Comparison of ENCODE assay signal across 24 mouse cellular contexts in genomic region chr1:193477298-193477697, GRCm38 (mm10).
DNase-seq lines count a peak whose midpoint lies in the region; ATAC-seq and TF ChIP-seq lines count a peak whose summit lies in the region.
"Had no signal": no experiment of that assay in that cellular context is flagged by ENCODE, and none has a peak within 500 bp of the region (broad histone marks: within the 10 kb centered on the region; RNA-seq: fewer than 3 reads in every experiment).

No protein-coding gene starts in this region.

- no peaks in the 10 kb centered on the region for H3K4me1 ChIP-seq in testis, adult 2 months (ENCODE audit: control insufficient read depth, insufficient read depth, low read length)
- H3K4me1 ChIP-seq in ES-Bruce4 (ENCODE audit: control insufficient read depth, insufficient read depth, low read length), result peaks cover 3% of the 10 kb centered on the region
- H3K4me1 ChIP-seq in limb, embryonic 12.5 days (replicated peaks), result peaks cover 20% of the 10 kb centered on the region
- H3K4me1 ChIP-seq: embryonic facial prominence, embryonic 12.5 days; forebrain, embryonic 13.5 days; forebrain, embryonic 15.5 days had no signal

- peak; percentile 71; the same call in 1 of the 2 replicates for TF ChIP-seq EP300 in ES-Bruce4 (IDR thresholded peaks at IDR 0.05; ENCODE audit: insufficient read depth, low read depth, low read length)

- 36% methylated on average over 1 of the region's 1 CpGs for WGBS in limb, embryonic 12.5 days

- 0 out of 2 replicates have a peak, but pooled peaks have one; percentile 26 for ATAC-seq in limb, embryonic 12.5 days (ENCODE audit: insufficient number of reproducible peaks, insufficient read depth, low FRiP score, low TSS enrichment, low read depth)
- ATAC-seq: activated CD4-positive, CD25-positive, alpha-beta regulatory T cell, adult 4 months; CD4-positive, CD25-positive, alpha-beta regulatory T cell, adult 4 months; forebrain, embryonic 13.5 days; forebrain, embryonic 15.5 days; forebrain, postnatal 0 days; Patski had no signal

- H3K4me3 ChIP-seq in testis, adult 2 months (ENCODE audit: control insufficient read depth, low read depth, low read length), result no peak overlapping the region
- no peak overlapping the region for H3K4me3 ChIP-seq in ES-Bruce4 (ENCODE audit: low read depth, low read length)
- H3K4me3 ChIP-seq in limb, embryonic 12.5 days (replicated peaks), result no peak overlapping the region
- H3K4me3 ChIP-seq: embryonic facial prominence, embryonic 10.5 days; embryonic facial prominence, embryonic 12.5 days; forebrain, embryonic 13.5 days; forebrain, embryonic 15.5 days had no signal

- no peaks in the 10 kb centered on the region for H3K9me3 ChIP-seq in ES-Bruce4 (replicated peaks; ENCODE audit: control insufficient read depth, insufficient read depth, low read length, poor library complexity, severe bottlenecking)
- 0 out of 2 replicates have a peak, but pooled peaks cover 5% of the 10 kb centered on the region for H3K9me3 ChIP-seq in limb, embryonic 12.5 days
- H3K9me3 ChIP-seq: embryonic facial prominence, embryonic 10.5 days; embryonic facial prominence, embryonic 12.5 days; forebrain, embryonic 13.5 days; forebrain, embryonic 15.5 days; G1E had no signal

- no peak for TF ChIP-seq CTCF in testis, adult 2 months (IDR thresholded peaks at IDR 0.05; ENCODE audit: control insufficient read depth, insufficient read depth, insufficient replicate concordance, low read depth, low read length)
- no peak for TF ChIP-seq CTCF in ES-Bruce4 (IDR thresholded peaks at IDR 0.05; ENCODE audit: low read depth, low read length)

- no peak overlapping the region for H3K27ac ChIP-seq in testis, adult 2 months (ENCODE audit: control insufficient read depth, insufficient read depth, low read depth, low read length)
- H3K27ac ChIP-seq in ES-Bruce4 (ENCODE audit: insufficient read depth, low read length), result no peak overlapping the region
- H3K27ac ChIP-seq in limb, embryonic 12.5 days, result peak overlapping the region; percentile 35; the same call in 1 of the 2 replicates
- H3K27ac ChIP-seq: embryonic facial prominence, embryonic 10.5 days; embryonic facial prominence, embryonic 12.5 days; forebrain, embryonic 13.5 days; forebrain, embryonic 15.5 days had no signal

- DNase-seq in testis, postnatal 10 days (ENCODE audit: low spot score), result no peak
- DNase-seq in kidney, adult 18-20 months, result no peak
- no peak for DNase-seq in gastrocnemius, adult 8-10 months (ENCODE audit: low spot score in 2 of 2)
- DNase-seq in spleen, postnatal 10 days (ENCODE audit: low spot score in 2 of 2), result no peak
- DNase-seq: adrenal gland, adult 8-10 months; adrenal gland, postnatal 14 days; adrenal gland, postnatal 36 days; cerebellum, adult 11-12 months; cerebellum, adult 2 months; cerebellum, adult 9-10 months; cerebellum, postnatal 10 days; cerebellum, postnatal 25 days; forebrain, postnatal 0 days had no signal

- peak; percentile 56; the same call in 1 of the 2 replicates for TF ChIP-seq POLR2A in testis, adult 2 months (IDR thresholded peaks at IDR 0.05; ENCODE audit: control insufficient read depth, low read depth, low read length)
- no peak for TF ChIP-seq POLR2A in ES-Bruce4 (IDR thresholded peaks at IDR 0.05; ENCODE audit: insufficient read depth, low read length)

- no peak overlapping the region for H3K4me2 ChIP-seq in limb, embryonic 12.5 days
- H3K4me2 ChIP-seq: embryonic facial prominence, embryonic 12.5 days; forebrain, embryonic 13.5 days; forebrain, embryonic 15.5 days had no signal

- no peaks in the 10 kb centered on the region for H3K36me3 ChIP-seq in testis, adult 2 months (ENCODE audit: control insufficient read depth, insufficient read depth, low read length)
- H3K36me3 ChIP-seq in ES-Bruce4 (ENCODE audit: control insufficient read depth, insufficient read depth, low read length, poor library complexity, severe bottlenecking), result no peaks in the 10 kb centered on the region
- H3K36me3 ChIP-seq in limb, embryonic 12.5 days, result no peaks in the 10 kb centered on the region
- H3K36me3 ChIP-seq: embryonic facial prominence, embryonic 10.5 days; embryonic facial prominence, embryonic 12.5 days; forebrain, embryonic 15.5 days; G1E had no signal

- no peak overlapping the region for H3K9ac ChIP-seq in ES-Bruce4 (ENCODE audit: low read depth, poor library complexity, severe bottlenecking)
- H3K9ac ChIP-seq in limb, embryonic 12.5 days (replicated peaks), result no peak overlapping the region
- H3K9ac ChIP-seq: embryonic facial prominence, embryonic 12.5 days; forebrain, embryonic 13.5 days; forebrain, embryonic 15.5 days; forebrain, postnatal 0 days had no signal

- H3K27me3 ChIP-seq in testis, adult 2 months (ENCODE audit: control insufficient read depth, insufficient read depth, low read length), result no peaks in the 10 kb centered on the region
- H3K27me3 ChIP-seq in ES-Bruce4 (ENCODE audit: control insufficient read depth, insufficient read depth, low read length, poor library complexity, severe bottlenecking), result no peaks in the 10 kb centered on the region
- no peaks in the 10 kb centered on the region for H3K27me3 ChIP-seq in limb, embryonic 12.5 days
- H3K27me3 ChIP-seq: embryonic facial prominence, embryonic 12.5 days; forebrain, embryonic 15.5 days had no signal
